Mouse (Mus musculus) spleen, postnatal 4 days (tissue): ENCODE results near the gene Gtf2a2.

Source experiments
- DNase-seq, 2 experiments: peaks; one replicate each; pipeline ENCODE4 v3.0.0; 2022; ENCODE audit warnings: low spot score in 2 of 2

Gene Gtf2a2

GRCm38 (mm10) chr9:70012408-70012901 is at the start of gene Gtf2a2:
Gtf2a2 (plus strand) TSS chr9:70012550.
- DNase-seq = peak; percentile 93 to 97

- DNase-seq = no peak
Observed at GRCm38 (mm10) chr9:69964370-69964769, 48.0 kb upstream of the Gtf2a2 start.

- DNase-seq = no peak
Observed at GRCm38 (mm10) chr9:69985526-69985925, 26.8 kb upstream of the Gtf2a2 start.

GRCm38 (mm10) chr9:69986063-69986462 is 26.3 kb upstream of the Gtf2a2 start:
- no peak for DNase-seq

- no peak for DNase-seq
Observed at GRCm38 (mm10) chr9:69986571-69986970, 25.8 kb upstream of the Gtf2a2 start.

- DNase-seq = peak in 1 of 2 experiments; percentile 44
Observed at GRCm38 (mm10) chr9:69987579-69987978, 24.8 kb upstream of the Gtf2a2 start.

GRCm38 (mm10) chr9:69988706-69989302 is 23.5 kb upstream of the Gtf2a2 start:
- DNase-seq = no peak

GRCm38 (mm10) chr9:69989303-69990121 is 22.8 kb upstream of the Gtf2a2 start, which contains the start of gene Bnip2:
Bnip2 (plus strand) TSS chr9:69989466.
- DNase-seq = peak; percentile 92 to 97

- DNase-seq = no peak
Observed at GRCm38 (mm10) chr9:69990346-69990745, 22.0 kb upstream of the Gtf2a2 start.

- DNase-seq = no peak
Observed at GRCm38 (mm10) chr9:69992841-69993277, 19.5 kb upstream of the Gtf2a2 start.

- DNase-seq = no peak
Observed at GRCm38 (mm10) chr9:69993479-69993878, 18.9 kb upstream of the Gtf2a2 start.

GRCm38 (mm10) chr9:69994547-69994946 is 17.8 kb upstream of the Gtf2a2 start:
- no peak for DNase-seq

GRCm38 (mm10) chr9:69999318-69999717 is 13.0 kb upstream of the Gtf2a2 start:
- DNase-seq = no peak

GRCm38 (mm10) chr9:70003516-70003915 is 8.8 kb upstream of the Gtf2a2 start:
- DNase-seq = no peak

GRCm38 (mm10) chr9:70006984-70007383 is 5.4 kb upstream of the Gtf2a2 start:
- no peak for DNase-seq

- no peak for DNase-seq
Observed at GRCm38 (mm10) chr9:70007506-70008248, 4.7 kb upstream of the Gtf2a2 start.

- no peak for DNase-seq
Observed at GRCm38 (mm10) chr9:70009754-70010304, 2.5 kb upstream of the Gtf2a2 start.

GRCm38 (mm10) chr9:70010781-70011473 is 1.4 kb upstream of the Gtf2a2 start:
- no peak for DNase-seq

- DNase-seq = no peak
Observed at GRCm38 (mm10) chr9:70011537-70012407, 578 bp upstream of the Gtf2a2 start.

- DNase-seq = no peak
Observed at GRCm38 (mm10) chr9:70015632-70016031, 3.3 kb downstream of the Gtf2a2 start.
